9 mouse cellular contexts compared by ENCODE assay signal in genomic region chr19:3333694-3334515, GRCm38 (mm10). TPM values are rescaled to one million over a fixed set of nuclear protein-coding genes. Genes with fewer than 3 reads are reported as not detected.
DNase-seq lines count a peak whose midpoint lies in the region; ATAC-seq and TF ChIP-seq lines count a peak whose summit lies in the region.
"Had no signal": no experiment of that assay in that cellular context is flagged by ENCODE, and none has a peak within 500 bp of the region (broad histone marks: within the 10 kb centered on the region; RNA-seq: fewer than 3 reads in every experiment).

No protein-coding gene starts in this region.

- H3K27ac ChIP-seq in MEL (ENCODE audit: control insufficient read depth, low read depth, low read length): peak overlapping the region; percentile 92
- H3K27ac ChIP-seq in hindbrain, embryonic 16.5 days (ENCODE audit: low read depth, low read length): no peak overlapping the region
- H3K27ac ChIP-seq in liver, embryonic 12.5 days: peak overlapping the region; percentile 83
- H3K27ac ChIP-seq: limb, embryonic 15.5 days had no signal

- no peak overlapping the region for H3K4me2 ChIP-seq in hindbrain, embryonic 16.5 days (ENCODE audit: low read length)
- H3K4me2 ChIP-seq in liver, embryonic 12.5 days: peak overlapping the region; percentile 65
- H3K4me2 ChIP-seq: limb, embryonic 15.5 days had no signal

- no peaks in the 10 kb centered on the region for H3K79me2 ChIP-seq in MEL (ENCODE audit: control insufficient read depth, insufficient read depth, low read length, poor library complexity)

- no peaks in the 10 kb centered on the region for H3K9me3 ChIP-seq in MEL (replicated peaks; ENCODE audit: insufficient read depth, low read length)
- H3K9me3 ChIP-seq in hindbrain, embryonic 16.5 days (ENCODE audit: control insufficient read depth, low read length): no peaks in the 10 kb centered on the region
- no peaks in the 10 kb centered on the region for H3K9me3 ChIP-seq in liver, embryonic 12.5 days (replicated peaks)
- H3K9me3 ChIP-seq: limb, embryonic 15.5 days had no signal

- no peaks in the 10 kb centered on the region for H3K27me3 ChIP-seq in MEL (ENCODE audit: control insufficient read depth in 1 of 2, insufficient read depth in 2 of 2, low read length in 2 of 2)
- H3K27me3 ChIP-seq in hindbrain, embryonic 16.5 days (replicated peaks; ENCODE audit: control insufficient read depth, insufficient read depth, low read length): no peaks in the 10 kb centered on the region
- no peaks in the 10 kb centered on the region for H3K27me3 ChIP-seq in liver, embryonic 12.5 days (replicated peaks)
- H3K27me3 ChIP-seq: limb, embryonic 15.5 days had no signal

- 33% methylated on average over 17 of the region's 17 CpGs for WGBS in hindbrain, embryonic 16.5 days
- whole genome bisulfite sequencing in liver, embryonic 12.5 days (ENCODE audit: insufficient replicate concordance): 50% methylated on average over 17 of the region's 17 CpGs

- peak; percentile 71 to 77 for TF ChIP-seq EP300 in MEL (IDR thresholded peaks at IDR 0.05; ENCODE audit: low read depth in 1 of 2, low read length in 2 of 2)

- TF ChIP-seq POLR2A in MEL (IDR thresholded peaks at IDR 0.05; ENCODE audit: control insufficient read depth in 1 of 2, insufficient read depth in 1 of 2, low read depth in 1 of 2, low read length in 2 of 2, poor library complexity in 1 of 2): no peak

- peak overlapping the region; percentile 1 to 26; a peak in 1 of 4 replicates for H3K4me3 ChIP-seq in MEL (ENCODE audit: control insufficient read depth in 1 of 2, insufficient read depth in 1 of 2, low read depth in 2 of 2, low read length in 2 of 2)
- H3K4me3 ChIP-seq in hindbrain, embryonic 16.5 days (ENCODE audit: low read length): no peak overlapping the region
- peak overlapping the region; percentile 9; the same call in 1 of the 2 replicates for H3K4me3 ChIP-seq in liver, embryonic 12.5 days
- H3K4me3 ChIP-seq: limb, embryonic 15.5 days had no signal

- no peak for TF ChIP-seq CTCF in MEL (IDR thresholded peaks at IDR 0.05 in 2 of 3, conservative IDR thresholded peaks at IDR 0.05 in 1 of 3; ENCODE audit: control insufficient read depth in 1 of 3, insufficient read depth in 1 of 3, low read depth in 2 of 3, low read length in 3 of 3, poor library complexity in 1 of 3, severe bottlenecking in 1 of 3)

- peak; percentile 34; the same call in 1 of the 2 replicates for ATAC-seq in hindbrain, embryonic 16.5 days
- peak; percentile 65 for ATAC-seq in liver, embryonic 12.5 days
- no peak for ATAC-seq in inflammation-experienced regulatory T-cells, adult 6 months

- peak overlapping the region; percentile 23 for H3K9ac ChIP-seq in MEL (ENCODE audit: control insufficient read depth, low read depth, low read length, poor library complexity, severe bottlenecking)
- no peak overlapping the region for H3K9ac ChIP-seq in hindbrain, embryonic 16.5 days (ENCODE audit: low read depth, low read length)
- H3K9ac ChIP-seq in liver, embryonic 12.5 days: peak overlapping the region; percentile 58
- H3K9ac ChIP-seq: limb, embryonic 15.5 days had no signal

- peaks cover 10 to 23% of the 10 kb centered on the region in 2 experiments for H3K4me1 ChIP-seq in MEL (ENCODE audit: control insufficient read depth in 1 of 2, insufficient read depth in 2 of 2, low read length in 2 of 2)
- peaks cover 9% of the 10 kb centered on the region for H3K4me1 ChIP-seq in hindbrain, embryonic 16.5 days (ENCODE audit: control insufficient read depth, insufficient read depth, low read depth, low read length)
- H3K4me1 ChIP-seq in liver, embryonic 12.5 days: peaks cover 52% of the 10 kb centered on the region
- H3K4me1 ChIP-seq: limb, embryonic 15.5 days had no signal

- H3K36me3 ChIP-seq in MEL (ENCODE audit: control insufficient read depth in 1 of 2, insufficient read depth in 2 of 2, low read length in 2 of 2): peaks cover 0 to 22% of the 10 kb centered on the region in 2 experiments; a peak in 2 of 4 replicates
- H3K36me3 ChIP-seq in hindbrain, embryonic 16.5 days (ENCODE audit: control insufficient read depth, insufficient read depth, low read length): no peaks in the 10 kb centered on the region
- H3K36me3 ChIP-seq in liver, embryonic 12.5 days: no peaks in the 10 kb centered on the region
- H3K36me3 ChIP-seq: limb, embryonic 15.5 days had no signal

- peak; percentile 76 for DNase-seq in 3134 (ENCODE audit: extremely low read depth, insufficient read length, low spot score)
- peak; percentile 77 for DNase-seq in MEL (ENCODE audit: low read depth, low spot score)
- DNase-seq in cerebellum, postnatal 25 days: no peak
- DNase-seq in right cerebral cortex, adult 2 months (ENCODE audit: low spot score in 2 of 2): no peak
- no peak for DNase-seq in heart, adult 9 months (ENCODE audit: low spot score in 2 of 2)

- no peak for TF ChIP-seq RAD21 in MEL (IDR thresholded peaks at IDR 0.05; ENCODE audit: low read depth, low read length)

TF ChIP-seq in MEL, 35 proteins besides CTCF, POLR2A, EP300 and RAD21:
- peak; percentile 85 for TF ChIP-seq TAL1 (IDR thresholded peaks at IDR 0.05; ENCODE audit: low read length)
- peak; percentile 78 for TF ChIP-seq ETS1 (IDR thresholded peaks at IDR 0.05; ENCODE audit: low read depth, low read length)
- 0 out of 2 replicates have a peak, but pooled peaks have one; percentile 37 for TF ChIP-seq MAZ (IDR thresholded peaks at IDR 0.05; ENCODE audit: low read depth, low read length)
- peak; percentile 63 for TF ChIP-seq GATA1 (IDR thresholded peaks at IDR 0.05; ENCODE audit: low read depth, low read length)
- peak; percentile 47 for TF ChIP-seq SIN3A (IDR thresholded peaks at IDR 0.05; ENCODE audit: low read length)
- TF ChIP-seq JUND (IDR thresholded peaks at IDR 0.05; ENCODE audit: low read depth, low read length): no peak
- peak; percentile 29; the same call in 1 of the 2 replicates for TF ChIP-seq MYB (IDR thresholded peaks at IDR 0.05; ENCODE audit: low read depth, low read length)
- 0 out of 2 replicates have a peak, but pooled peaks have one; percentile 10 for TF ChIP-seq MAX (IDR thresholded peaks at IDR 0.05; ENCODE audit: low read length)
- TF ChIP-seq TCF12 (IDR thresholded peaks at IDR 0.05; ENCODE audit: low read depth, low read length): peak; percentile 56; the same call in 1 of the 2 replicates
- no peak for TF ChIP-seq POLR2AphosphoS5 (IDR thresholded peaks at IDR 0.05; ENCODE audit: borderline replicate concordance, low read depth, low read length)
TF ChIP-seq in MEL: peak in this region for 8.

RNA-seq across cellular contexts. Expression of gene Cpt1a, which starts 11.8 kb away (rescaled TPM):
- total RNA-seq in MEL (2012; rRNA removed): 16.1 and 16.2 TPM in 2 replicates
- 10 to 100 TPM in 1 of 2 experiments, not detected in 1; 40.4 TPM for polyA plus RNA-seq in MEL (2012; ENCODE audit: insufficient read depth in 1 of 2, insufficient read length in 2 of 2, low read depth in 1 of 2, low replicate concordance in 2 of 2, missing spikeins in 1 of 2)
- polyA plus RNA-seq in hindbrain, embryonic 16.5 days (2015; fragmentation: Nextera tagmentation; extraction: Ambion mirVana): 17.6 and 22.4 TPM in 2 replicates
- polyA plus RNA-seq in liver, embryonic 12.5 days (2016; fragmentation: Nextera tagmentation; extraction: Ambion mirVana): 7.0 and 8.3 TPM in 2 replicates
- polyA plus RNA-seq in inflammation-experienced regulatory T-cells, adult 6 months (2017; shearing (Covaris generic)): 10 to 100 TPM; 19.7 to 29.2 (median 20.9) TPM

RNA-seq across cellular contexts. Expression of gene Ighmbp2, which starts 51.1 kb away (rescaled TPM):
- total RNA-seq in MEL (2012; rRNA removed): 10.3 and 11.7 TPM in 2 replicates
- 10 to 100 TPM in 1 of 2 experiments, not detected in 1; 12.9 TPM for polyA plus RNA-seq in MEL (2012; ENCODE audit: insufficient read depth in 1 of 2, insufficient read length in 2 of 2, low read depth in 1 of 2, low replicate concordance in 2 of 2, missing spikeins in 1 of 2)
- polyA plus RNA-seq in hindbrain, embryonic 16.5 days (2015; fragmentation: Nextera tagmentation; extraction: Ambion mirVana): 10.0 and 11.5 TPM in 2 replicates
- polyA plus RNA-seq in liver, embryonic 12.5 days (2016; fragmentation: Nextera tagmentation; extraction: Ambion mirVana): 5.1 and 5.7 TPM in 2 replicates
- polyA plus RNA-seq in inflammation-experienced regulatory T-cells, adult 6 months (2017; shearing (Covaris generic)): 1 to 10 TPM; 4.2 to 5.8 (median 4.8) TPM

RNA-seq across cellular contexts. Expression of gene Mrpl21, which starts 51.2 kb away (rescaled TPM):
- 122 and 145 TPM in 2 replicates for total RNA-seq in MEL (2012; rRNA removed)
- polyA plus RNA-seq in MEL (2012; ENCODE audit: insufficient read depth in 1 of 2, insufficient read length in 2 of 2, low read depth in 1 of 2, low replicate concordance in 2 of 2, missing spikeins in 1 of 2): 100 to 1,000 TPM in 1 of 2 experiments, not detected in 1; 159 TPM
- polyA plus RNA-seq in hindbrain, embryonic 16.5 days (2015; fragmentation: Nextera tagmentation; extraction: Ambion mirVana): 96.4 and 97.4 TPM in 2 replicates
- polyA plus RNA-seq in liver, embryonic 12.5 days (2016; fragmentation: Nextera tagmentation; extraction: Ambion mirVana): 95.7 and 99.8 TPM in 2 replicates
- 100 to 1,000 TPM; 106 to 127 (median 110) TPM for polyA plus RNA-seq in inflammation-experienced regulatory T-cells, adult 6 months (2017; shearing (Covaris generic))

RNA-seq across cellular contexts. Expression of gene Tesmin, which starts 54.8 kb away (rescaled TPM):
- total RNA-seq in MEL (2012; rRNA removed): 1.1 and 2.1 TPM in 2 replicates
- polyA plus RNA-seq in MEL (2012; ENCODE audit: insufficient read depth in 1 of 2, insufficient read length in 2 of 2, low read depth in 1 of 2, low replicate concordance in 2 of 2, missing spikeins in 1 of 2): 1 to 10 TPM in 1 of 2 experiments, not detected in 1; 2.2 TPM
- 0.36 and 0.44 TPM in 2 replicates for polyA plus RNA-seq in hindbrain, embryonic 16.5 days (2015; fragmentation: Nextera tagmentation; extraction: Ambion mirVana)
- 0.38 and 0.41 TPM in 2 replicates for polyA plus RNA-seq in liver, embryonic 12.5 days (2016; fragmentation: Nextera tagmentation; extraction: Ambion mirVana)
- polyA plus RNA-seq in inflammation-experienced regulatory T-cells, adult 6 months (2017; shearing (Covaris generic)): not detected

Comparison
In these comparisons a context has a peak if more than half of its experiments do, and no peak if none do; other contexts are left out.
1. DNase-seq: peak in 3134 (single experiment) and MEL (single experiment); none in cerebellum, postnatal 25 days (0 of 2), right cerebral cortex, adult 2 months (0 of 2) and heart, adult 9 months (0 of 2).